Mouse (Mus musculus) stomach, postnatal 0 days (tissue): ENCODE results near the gene Khdrbs2. TPM values are rescaled to one million over a fixed set of nuclear protein-coding genes. Genes with fewer than 3 reads are reported as not detected.

Experiments
- ATAC-seq: fragments of 200-750 bp; cut with Nextera tagmentation; 2 replicates; pipeline ENCODE4 v1.8.0; 2017; ENCODE audit not compliant: low FRiP score, low TSS enrichment
- DNase-seq: peaks from one replicate; pipeline ENCODE4 v3.0.0-alpha.2; 2016; ENCODE audit warnings: low spot score
- H3K27ac ChIP-seq: fragments of 300-500 bp; sonication (generic); replicated peaks from 2 replicates; pipeline ENCODE4 v1.5.1; 2014; ENCODE audit warnings: mild to moderate bottlenecking, control low read depth
- H3K27me3 ChIP-seq: fragments of 300-500 bp; sonication (generic); 2 replicates; pipeline ENCODE4 v1.6.1; 2014; ENCODE audit warnings: low read length; ENCODE audit not compliant: control insufficient read depth, insufficient read depth
- H3K36me3 ChIP-seq: fragments of 300-500 bp; sonication (generic); 2 replicates; pipeline ENCODE4 v1.6.1; 2014; ENCODE audit warnings: low read length, mixed read lengths; ENCODE audit not compliant: control insufficient read depth, insufficient read depth
- H3K4me1 ChIP-seq: fragments of 300-500 bp; sonication (generic); replicated peaks from 2 replicates; pipeline ENCODE4 v1.6.1; 2014; ENCODE audit warnings: antibody characterized with exemption; ENCODE audit not compliant: control insufficient read depth, insufficient read depth
- H3K4me2 ChIP-seq: fragments of 300-500 bp; sonication (generic); replicated peaks from 2 replicates; pipeline ENCODE4 v1.6.1; 2014; ENCODE audit warnings: low read depth, mild to moderate bottlenecking, control low read depth, moderate library complexity
- H3K4me3 ChIP-seq: fragments of 300-500 bp; sonication (generic); 2 replicates; pipeline ENCODE4 v1.5.1; 2014; ENCODE audit warnings: low read depth, low read length, control low read depth
- H3K9ac ChIP-seq: fragments of 300-500 bp; sonication (generic); 2 replicates; pipeline ENCODE4 v1.6.1; 2014; ENCODE audit warnings: mild to moderate bottlenecking, low read length, control low read depth, mixed read lengths
- H3K9me3 ChIP-seq: fragments of 300-500 bp; sonication (generic); 2 replicates; pipeline ENCODE4 v1.6.1; 2016; ENCODE audit warnings: low read length; ENCODE audit not compliant: control insufficient read depth
- CTCF ChIP-seq: IDR thresholded peaks from 2 replicates; pipeline ENCODE4 v1.5.1; 2016; ENCODE audit warnings: antibody characterized with exemption, low read depth, mild to moderate bottlenecking, moderate library complexity
- EP300 ChIP-seq: optimal IDR thresholded peaks from 2 replicates; pipeline ENCODE3; 2016; ENCODE audit warnings: antibody characterized with exemption
- WGBS: fragments of 180-500 bp; shearing (Covaris S2); extraction: QIAGEN DNeasy Blood & Tissue Kit; methylation state at CpG from one replicate; pipeline ENCODE4 v1.1.7; 2014; 5-methylcytosine and 5-hydroxymethylcytosine counted together
- polyA plus RNA-seq: library from polyadenylated mRNA; unstranded; fragments of >200 nt; fragmentation: Nextera tagmentation; extraction: Ambion mirVana; gene quantifications from 2 replicates; pipeline ENCODE4 v1.2.1, GENCODE M21; 2015

Gene Khdrbs2
- polyA plus RNA-seq, 1 experiment from 2014 or later, result 1.2 TPM

DNA sequence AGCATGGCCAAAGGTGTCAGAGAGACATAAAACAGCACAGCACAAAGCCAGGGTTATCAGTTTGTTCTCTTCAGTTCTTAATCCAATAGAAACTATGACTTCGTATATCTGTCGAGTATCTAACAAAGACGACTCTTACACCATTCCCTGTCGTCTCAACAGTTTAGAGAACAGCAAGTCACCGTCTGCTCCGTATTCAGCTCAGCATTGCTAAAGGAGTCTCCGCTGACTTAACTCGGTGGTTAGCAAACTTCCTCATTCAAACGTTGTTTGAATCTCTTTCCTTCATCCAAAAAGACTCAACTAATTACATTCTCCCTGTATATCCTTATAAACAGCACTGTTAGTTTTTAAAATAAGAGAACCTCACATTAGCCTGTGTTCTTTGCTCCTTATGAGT lies 521.3 kb downstream of the Khdrbs2 start:
- H3K4me2 ChIP-seq, result no peak overlapping the region
- no peaks in the 10 kb centered on the region for H3K27me3 ChIP-seq
- H3K9me3 ChIP-seq, result no peaks in the 10 kb centered on the region
- ATAC-seq (no peak), DNase-seq (no peak)
- 78% methylated on average over 9 of the region's 9 CpGs for WGBS
- TF ChIP-seq CTCF (no peak), EP300 (no peak)
- H3K27ac ChIP-seq, result no peak overlapping the region
- no peak overlapping the region for H3K4me3 ChIP-seq
- H3K9ac ChIP-seq, result no peak overlapping the region
- no peaks in the 10 kb centered on the region for H3K4me1 ChIP-seq
- H3K36me3 ChIP-seq, result no peaks in the 10 kb centered on the region

DNA sequence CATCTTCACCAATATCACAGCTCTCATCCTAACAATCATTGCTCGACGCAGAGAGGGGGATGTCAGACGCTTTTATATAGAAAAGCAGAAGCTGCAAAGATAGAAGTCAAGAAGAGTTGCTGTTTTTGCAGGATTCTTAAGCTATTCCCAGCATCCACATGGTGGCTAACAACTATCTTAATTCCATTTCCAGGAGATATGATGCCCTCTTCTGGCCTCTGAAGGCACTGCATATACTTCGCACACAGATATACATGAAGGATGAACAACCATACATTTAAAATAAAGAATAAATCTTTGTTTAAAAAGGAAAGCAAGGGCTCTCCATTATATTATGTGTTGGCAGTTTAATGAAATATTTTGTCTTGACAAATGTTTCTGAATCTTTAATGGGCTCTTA lies 527.6 kb downstream of the Khdrbs2 start:
- 95% methylated on average over 4 of the region's 4 CpGs for WGBS
- Histone ChIP-seq H3K36me3 (no peaks in the 10 kb centered on the region), H3K9me3 (no peaks in the 10 kb centered on the region), H3K4me1 (no peaks in the 10 kb centered on the region), H3K27me3 (no peaks in the 10 kb centered on the region), H3K27ac (no peak overlapping the region), H3K9ac (no peak overlapping the region), H3K4me2 (no peak overlapping the region), H3K4me3 (no peak overlapping the region)
- DNase-seq (no peak), ATAC-seq (no peak)
- no peak for TF ChIP-seq EP300
- TF ChIP-seq CTCF, result 0 out of 2 replicates have a peak, but pooled peaks have one; percentile 17

DNA sequence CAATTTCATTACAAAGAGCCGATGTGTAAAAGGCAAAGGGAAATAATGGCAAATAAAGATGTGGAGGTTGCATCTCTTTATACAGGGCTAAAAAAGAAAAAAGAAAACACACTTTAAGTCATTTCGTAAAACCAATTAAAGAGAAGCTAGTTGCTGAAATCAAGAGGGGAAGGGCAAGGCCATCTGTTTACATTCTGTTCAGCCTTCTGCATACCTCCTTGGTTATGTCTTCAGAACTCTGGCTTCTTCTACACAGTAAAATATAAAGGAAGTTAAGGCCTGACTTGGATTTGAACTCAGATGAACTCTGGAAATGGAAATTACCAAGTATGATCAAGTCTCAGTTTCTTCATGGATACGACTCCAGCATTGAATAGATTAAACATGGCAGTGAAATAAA lies 528.8 kb downstream of the Khdrbs2 start:
- Histone ChIP-seq H3K27me3 (no peaks in the 10 kb centered on the region), H3K4me2 (no peak overlapping the region), H3K4me1 (no peaks in the 10 kb centered on the region), H3K9me3 (no peaks in the 10 kb centered on the region), H3K4me3 (no peak overlapping the region), H3K27ac (no peak overlapping the region), H3K9ac (no peak overlapping the region), H3K36me3 (no peaks in the 10 kb centered on the region)
- DNase-seq (no peak), ATAC-seq (no peak)
- TF ChIP-seq CTCF (no peak), EP300 (no peak)
- 84% methylated on average over 3 of the region's 3 CpGs for WGBS
